Mouse (Mus musculus): ENCODE measurements at regions not wholly inside any gene's neighbourhood (a gene's known extent, or its start where the extent isn't known, plus 50 kb on each side); places are given as distances from the start of the nearest gene placed in this dataset.

DNA sequence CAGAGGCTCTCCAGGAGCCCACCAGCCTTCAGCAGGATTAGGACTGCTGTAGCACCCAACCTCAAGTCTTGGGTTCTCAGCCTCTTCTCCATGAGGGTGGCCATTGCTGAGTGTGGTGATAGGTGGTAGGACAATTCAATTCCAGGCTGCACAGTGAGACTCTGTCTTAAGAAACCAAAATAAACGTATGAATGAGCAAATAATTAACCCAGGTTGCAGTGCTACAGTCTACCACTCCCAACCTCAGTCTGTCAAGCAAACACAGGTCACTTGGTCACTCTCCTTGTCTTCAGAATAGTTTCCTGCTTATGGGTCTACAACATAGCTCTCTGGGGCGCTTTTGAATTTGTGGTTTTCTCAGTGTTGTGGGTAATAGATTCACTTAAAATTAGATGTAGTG lies 499.8 kb downstream of the Cdh26 start:
- Histone ChIP-seq H3K4me2 (ENCODE audit: insufficient read depth, low read depth, poor library complexity, severe bottlenecking) (no peak overlapping the region), H3K27ac (ENCODE audit: insufficient read depth, low read depth) (no peak overlapping the region), H3K4me1 (ENCODE audit: control insufficient read depth in 1 of 2, insufficient read depth in 2 of 2) (no peaks in the 10 kb centered on the region), H3K79me2 (replicated peaks; ENCODE audit: control insufficient read depth, extremely low read depth, insufficient read depth, poor library complexity, severe bottlenecking) (no peaks in the 10 kb centered on the region), H3K27me3 (replicated peaks) (no peaks in the 10 kb centered on the region), H3K9ac (ENCODE audit: insufficient read depth, low read depth) (no peak overlapping the region), H3K9me3 (replicated peaks; ENCODE audit: low read length) (peaks cover 80% of the 10 kb centered on the region), H3K36me3 (replicated peaks in 1 of 2; ENCODE audit: control insufficient read depth in 1 of 2, insufficient read depth in 1 of 2, low read length in 1 of 2) (no peaks in the 10 kb centered on the region), H3K4me3 (replicated peaks in 1 of 3; ENCODE audit: low read depth in 2 of 3, low read length in 2 of 3, poor library complexity in 1 of 3) (no peak overlapping the region)
- DNase-seq (ENCODE audit: extremely low read depth) = no peak
- in situ Hi-C loops (cut with MboI; ENCODE audit: low pct_ligation_motif_present, low pct_unique_long_range_greater_than_20kb, low sequenced_read_pairs) (no loop called here), dilution Hi-C loops (cut with MboI; ENCODE audit: extremely low pct_ligation_motif_present, extremely low pct_unique_long_range_greater_than_20kb, low sequenced_read_pairs) (no loop called here)
- TF ChIP-seq IRF4 (IDR thresholded peaks at IDR 0.05; ENCODE audit: low read depth, low read length) = no peak
- no peak for TF ChIP-seq CHD1 (IDR thresholded peaks at IDR 0.05; ENCODE audit: low read depth, low read length)
- TF ChIP-seq PAX5 (IDR thresholded peaks at IDR 0.05; ENCODE audit: low read length) = no peak
- no peak for TF ChIP-seq ETS1 (conservative IDR thresholded peaks at IDR 0.05; ENCODE audit: low read depth, low read length)
- no peak for TF ChIP-seq MAFK (IDR thresholded peaks at IDR 0.05; ENCODE audit: insufficient replicate concordance, low read length)
- TF ChIP-seq MAX (IDR thresholded peaks at IDR 0.05; ENCODE audit: low read length) = no peak
- TF ChIP-seq NELFE (IDR thresholded peaks at IDR 0.05; ENCODE audit: low read depth, low read length) = no peak
- no peak for TF ChIP-seq TBP (conservative IDR thresholded peaks at IDR 0.05; ENCODE audit: low read depth, low read length)
- no peak for TF ChIP-seq SIN3A (IDR thresholded peaks at IDR 0.05; ENCODE audit: low read length)
- TF ChIP-seq SMC3 (IDR thresholded peaks at IDR 0.05; ENCODE audit: low read depth, low read length) = no peak

DNA sequence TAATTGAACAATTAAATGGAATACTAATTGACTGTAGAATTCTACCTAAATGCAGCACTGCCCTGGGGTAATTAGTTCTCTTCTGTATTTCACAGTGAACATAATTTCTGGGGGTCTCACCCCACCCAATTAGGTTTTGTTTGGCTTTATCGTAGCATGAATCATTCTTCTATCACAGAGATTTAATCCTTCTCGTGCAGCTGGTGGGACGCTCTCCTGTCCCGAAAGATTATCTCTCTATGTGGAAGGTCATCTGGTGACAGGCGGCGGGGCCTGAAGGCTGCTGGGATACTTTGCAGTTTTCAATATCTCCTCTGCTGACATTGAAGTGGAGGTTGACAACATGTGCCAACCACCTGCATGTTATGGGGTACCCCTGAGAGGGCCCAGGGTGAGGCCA lies 493.8 kb upstream of the Cdh4 start:
- Histone ChIP-seq H3K27ac (ENCODE audit: insufficient read depth, low read depth) (no peak overlapping the region), H3K79me2 (replicated peaks; ENCODE audit: control insufficient read depth, extremely low read depth, insufficient read depth, poor library complexity, severe bottlenecking) (no peaks in the 10 kb centered on the region), H3K4me2 (ENCODE audit: insufficient read depth, low read depth, poor library complexity, severe bottlenecking) (no peak overlapping the region), H3K9ac (ENCODE audit: insufficient read depth, low read depth) (no peak overlapping the region), H3K4me1 (ENCODE audit: control insufficient read depth in 1 of 2, insufficient read depth in 2 of 2) (no peaks in the 10 kb centered on the region), H3K9me3 (replicated peaks; ENCODE audit: low read length) (peaks cover 85% of the 10 kb centered on the region), H3K4me3 (replicated peaks in 1 of 3; ENCODE audit: low read depth in 2 of 3, low read length in 2 of 3, poor library complexity in 1 of 3) (no peak overlapping the region), H3K27me3 (replicated peaks) (no peaks in the 10 kb centered on the region), H3K36me3 (replicated peaks in 1 of 2; ENCODE audit: control insufficient read depth in 1 of 2, insufficient read depth in 1 of 2, low read length in 1 of 2) (no peaks in the 10 kb centered on the region)
- no peak for DNase-seq (ENCODE audit: extremely low read depth)
- TF ChIP-seq MEF2A (IDR thresholded peaks at IDR 0.05; ENCODE audit: borderline replicate concordance, low read depth, low read length) = no peak
- TF ChIP-seq USF1 (IDR thresholded peaks at IDR 0.05; ENCODE audit: low read depth, low read length) = no peak
- no peak for TF ChIP-seq NRF1 (IDR thresholded peaks at IDR 0.05; ENCODE audit: low read depth, low read length)
- no peak for TF ChIP-seq ZNF384 (IDR thresholded peaks at IDR 0.05; ENCODE audit: low read depth, low read length)
- no peak for TF ChIP-seq ZKSCAN1 (IDR thresholded peaks at IDR 0.05; ENCODE audit: borderline replicate concordance, low read depth, low read length)
- TF ChIP-seq USF2 (conservative IDR thresholded peaks at IDR 0.05; ENCODE audit: low read depth, low read length) = no peak
- no peak for TF ChIP-seq JUND (conservative IDR thresholded peaks at IDR 0.05; ENCODE audit: low read depth, low read length)
- no peak for TF ChIP-seq RAD21 (IDR thresholded peaks at IDR 0.05; ENCODE audit: low read depth, low read length)
- TF ChIP-seq RCOR1 (conservative IDR thresholded peaks at IDR 0.05; ENCODE audit: low read depth, low read length) = no peak
- no peak for TF ChIP-seq SMC3 (IDR thresholded peaks at IDR 0.05; ENCODE audit: low read depth, low read length)
- no peak for TF ChIP-seq MAX (IDR thresholded peaks at IDR 0.05; ENCODE audit: low read length)
- no peak for TF ChIP-seq ZC3H11A (IDR thresholded peaks at IDR 0.05; ENCODE audit: low read depth, low read length)
- TF ChIP-seq PAX5 (IDR thresholded peaks at IDR 0.05; ENCODE audit: low read length) = no peak
- TF ChIP-seq SIN3A (IDR thresholded peaks at IDR 0.05; ENCODE audit: low read length) = no peak
- TF ChIP-seq MAZ (IDR thresholded peaks at IDR 0.05; ENCODE audit: low read depth, low read length) = no peak
- TF ChIP-seq CHD1 (IDR thresholded peaks at IDR 0.05; ENCODE audit: low read depth, low read length) = no peak
- no peak for TF ChIP-seq POLR2A (IDR thresholded peaks at IDR 0.05; ENCODE audit: low read depth, low read length)
- in situ Hi-C loops (cut with MboI; ENCODE audit: low pct_ligation_motif_present, low pct_unique_long_range_greater_than_20kb, low sequenced_read_pairs) = no loop called here
- dilution Hi-C loops (cut with MboI; ENCODE audit: extremely low pct_ligation_motif_present, extremely low pct_unique_long_range_greater_than_20kb, low sequenced_read_pairs) = no loop called here
